ENCODE assay signal across 20 mouse cellular contexts in the genomic region with DNA sequence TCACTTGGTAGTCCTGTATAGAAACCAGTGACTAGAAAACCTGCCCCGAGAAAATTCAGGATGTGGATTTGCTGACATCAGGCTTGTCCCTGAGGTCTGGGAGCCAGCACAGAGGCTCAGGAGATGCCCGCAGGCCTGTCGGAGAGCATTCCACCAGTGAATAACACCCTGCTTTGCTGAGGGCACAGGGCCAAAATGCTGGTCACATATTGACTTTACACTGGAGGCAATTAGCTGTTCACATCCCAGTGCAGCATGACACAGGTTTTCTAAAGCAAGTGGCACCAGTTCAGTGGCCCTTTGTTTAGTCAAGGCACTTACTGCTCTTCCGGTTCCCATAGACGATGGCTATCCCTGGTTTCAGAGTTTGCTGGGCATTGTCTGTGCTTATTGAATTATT. TPM values are rescaled to one million over a fixed set of nuclear protein-coding genes. Genes with fewer than 3 reads are reported as not detected.
DNase-seq lines count a peak whose midpoint lies in the region; ATAC-seq and TF ChIP-seq lines count a peak whose summit lies in the region.
"Had no signal": no experiment of that assay in that cellular context is flagged by ENCODE, and none has a peak within 500 bp of the region (broad histone marks: within the 10 kb centered on the region; RNA-seq: fewer than 3 reads in every experiment).

No protein-coding gene starts in this region.

- H3K27me3 ChIP-seq in forebrain, embryonic 13.5 days, result no peaks in the 10 kb centered on the region
- no peaks in the 10 kb centered on the region for H3K27me3 ChIP-seq in forebrain, embryonic 11.5 days (ENCODE audit: control insufficient read depth, insufficient read depth, low read length)
- H3K27me3 ChIP-seq in lung, embryonic 14.5 days (ENCODE audit: insufficient read depth, low read length), result no peaks in the 10 kb centered on the region
- H3K27me3 ChIP-seq: midbrain, embryonic 15.5 days; neural tube, embryonic 13.5 days had no signal

- ATAC-seq in forebrain, embryonic 13.5 days, result peak; percentile 30; the same call in 1 of the 2 replicates
- no peak for ATAC-seq in forebrain, embryonic 11.5 days (replicated peaks; ENCODE audit: low FRiP score)
- peak; percentile 63 for ATAC-seq in lung, embryonic 14.5 days (ENCODE audit: insufficient read depth)
- ATAC-seq in megakaryocyte, adult 5-6 weeks (ENCODE audit: poor library complexity, severe bottlenecking), result no peak
- ATAC-seq: midbrain, embryonic 15.5 days had no signal

- H3K4me2 ChIP-seq in forebrain, embryonic 13.5 days, result no peak overlapping the region
- no peak overlapping the region for H3K4me2 ChIP-seq in forebrain, embryonic 11.5 days (ENCODE audit: low read depth, low read length, severe bottlenecking)
- H3K4me2 ChIP-seq in lung, embryonic 14.5 days, result no peak overlapping the region
- H3K4me2 ChIP-seq: liver, embryonic 11.5 days; midbrain, embryonic 15.5 days; neural tube, embryonic 13.5 days had no signal

- H3K36me3 ChIP-seq in forebrain, embryonic 13.5 days (ENCODE audit: poor library complexity, severe bottlenecking), result no peaks in the 10 kb centered on the region
- no peaks in the 10 kb centered on the region for H3K36me3 ChIP-seq in forebrain, embryonic 11.5 days (ENCODE audit: control insufficient read depth, insufficient read depth, low read length)
- no peaks in the 10 kb centered on the region for H3K36me3 ChIP-seq in lung, embryonic 14.5 days (ENCODE audit: insufficient read depth)
- H3K36me3 ChIP-seq: midbrain, embryonic 15.5 days; neural tube, embryonic 13.5 days had no signal

- H3K9me3 ChIP-seq in forebrain, embryonic 13.5 days (replicated peaks), result no peaks in the 10 kb centered on the region
- H3K9me3 ChIP-seq in forebrain, embryonic 11.5 days (ENCODE audit: control insufficient read depth, low read length), result no peaks in the 10 kb centered on the region
- no peaks in the 10 kb centered on the region for H3K9me3 ChIP-seq in lung, embryonic 14.5 days (ENCODE audit: low read depth, low read length)
- H3K9me3 ChIP-seq: midbrain, embryonic 15.5 days; neural tube, embryonic 13.5 days had no signal

- no peak overlapping the region for H3K4me3 ChIP-seq in forebrain, embryonic 13.5 days
- no peak overlapping the region for H3K4me3 ChIP-seq in forebrain, embryonic 11.5 days (ENCODE audit: low read depth, low read length)
- no peak overlapping the region for H3K4me3 ChIP-seq in lung, embryonic 14.5 days (ENCODE audit: low read depth, low read length)
- H3K4me3 ChIP-seq: midbrain, embryonic 15.5 days; neural tube, embryonic 13.5 days had no signal

- DNase-seq in forebrain, embryonic 11.5 days (ENCODE audit: low spot score), result no peak
- DNase-seq in lung, embryonic 14.5 days, result peak; percentile 39
- DNase-seq in lung, postnatal 10 days, result no peak
- peak; percentile 39 for DNase-seq in brain, embryonic 14.5 days (ENCODE audit: low read depth)
- DNase-seq in kidney, postnatal 4 days, result peak; percentile 11 to 39
- DNase-seq in ovary, adult 18-20 months (ENCODE audit: low spot score), result no peak
- DNase-seq: adrenal gland, postnatal 10 days; cerebellum, postnatal 14 days; heart, adult 18-20 months; layer of hippocampus, adult 9-11 months had no signal

- H3K4me1 ChIP-seq in forebrain, embryonic 13.5 days, result no peaks in the 10 kb centered on the region
- H3K4me1 ChIP-seq in forebrain, embryonic 11.5 days (replicated peaks; ENCODE audit: control insufficient read depth, insufficient read depth, low read length), result no peaks in the 10 kb centered on the region
- no peaks in the 10 kb centered on the region for H3K4me1 ChIP-seq in lung, embryonic 14.5 days (ENCODE audit: insufficient read depth)
- H3K4me1 ChIP-seq: midbrain, embryonic 15.5 days; neural tube, embryonic 13.5 days had no signal

- no peak overlapping the region for H3K9ac ChIP-seq in forebrain, embryonic 13.5 days
- H3K9ac ChIP-seq in forebrain, embryonic 11.5 days (ENCODE audit: low read length), result no peak overlapping the region
- H3K9ac ChIP-seq in lung, embryonic 14.5 days, result no peak overlapping the region
- H3K9ac ChIP-seq: midbrain, embryonic 15.5 days; neural tube, embryonic 13.5 days had no signal

- no peak for TF ChIP-seq CTCF in lung, embryonic 14.5 days (IDR thresholded peaks at IDR 0.05; ENCODE audit: low read depth)
- no peak for TF ChIP-seq CTCF in brain, embryonic 14.5 days (IDR thresholded peaks at IDR 0.05; ENCODE audit: borderline replicate concordance, extremely low read depth, insufficient read depth, insufficient read length)

- H3K27ac ChIP-seq in forebrain, embryonic 13.5 days, result no peak overlapping the region
- no peak overlapping the region for H3K27ac ChIP-seq in forebrain, embryonic 11.5 days (ENCODE audit: low read depth, low read length)
- H3K27ac ChIP-seq in lung, embryonic 14.5 days (ENCODE audit: low read depth), result no peak overlapping the region
- H3K27ac ChIP-seq: macrophage; midbrain, embryonic 15.5 days; neural tube, embryonic 13.5 days had no signal

- TF ChIP-seq POLR2A in brain, embryonic 14.5 days (IDR thresholded peaks at IDR 0.05; ENCODE audit: borderline replicate concordance, extremely low read depth, insufficient read depth, insufficient read length, poor library complexity, severe bottlenecking), result no peak

- 35% methylated on average over 5 of the region's 5 CpGs for WGBS in forebrain, embryonic 13.5 days
- 70% methylated on average over 5 of the region's 5 CpGs for WGBS in forebrain, embryonic 11.5 days
- WGBS in lung, embryonic 14.5 days, result 55% methylated on average over 5 of the region's 5 CpGs

RNA-seq across cellular contexts. Expression of gene Rap2b, which starts 21.1 kb away (rescaled TPM):
- polyA plus RNA-seq in forebrain, embryonic 13.5 days (2015; fragmentation: Nextera tagmentation; extraction: Ambion mirVana), result 13.7 and 14.8 TPM in 2 replicates
- 14.4 and 14.7 TPM in 2 replicates for polyA plus RNA-seq in forebrain, embryonic 11.5 days (2014; fragmentation: Nextera tagmentation; extraction: Ambion mirVana)
- 9.0 and 9.9 TPM in 2 replicates for polyA plus RNA-seq in lung, embryonic 14.5 days (2014; fragmentation: Nextera tagmentation; extraction: Ambion mirVana)
- 8.7 and 9.5 TPM in 2 replicates for polyA plus RNA-seq in brain, embryonic 14.5 days (2012; rRNA removed)
- total RNA-seq in megakaryocyte, adult 5-6 weeks (2015), result 10.8 and 11.4 TPM in 2 replicates
- 15.0 and 19.4 TPM in 2 replicates for total RNA-seq in megakaryocyte, adult 5-6 weeks (2017)

RNA-seq across cellular contexts. Expression of gene B430305J03Rik, which starts 25.4 kb away (rescaled TPM):
- not detected in 2 replicates for polyA plus RNA-seq in forebrain, embryonic 13.5 days (2015; fragmentation: Nextera tagmentation; extraction: Ambion mirVana)
- polyA plus RNA-seq in forebrain, embryonic 11.5 days (2014; fragmentation: Nextera tagmentation; extraction: Ambion mirVana), result not detected in 2 replicates
- not detected in 2 replicates for polyA plus RNA-seq in lung, embryonic 14.5 days (2014; fragmentation: Nextera tagmentation; extraction: Ambion mirVana)
- polyA plus RNA-seq in brain, embryonic 14.5 days (2012; rRNA removed), result 0.38 and 0.68 TPM in 2 replicates
- 0.25 and 0.62 TPM in 2 replicates for total RNA-seq in megakaryocyte, adult 5-6 weeks (2015)
- 0.28 and 0.95 TPM in 2 replicates for total RNA-seq in megakaryocyte, adult 5-6 weeks (2017)
- polyA plus RNA-seq: embryonic facial prominence, embryonic 11.5 days; heart, embryonic 16.5 days; intestine, embryonic 14.5 days; liver, embryonic 11.5 days; midbrain, embryonic 15.5 days; neural tube, embryonic 13.5 days; thymus, postnatal 0 days had no signal

Comparison
In these comparisons a context has a peak if more than half of its experiments do, and no peak if none do; other contexts are left out.
1. ATAC-seq: peak in forebrain, embryonic 13.5 days (single experiment) and lung, embryonic 14.5 days (single experiment); none in forebrain, embryonic 11.5 days (single experiment) and megakaryocyte, adult 5-6 weeks (single experiment).
2. DNase-seq: peak in lung, embryonic 14.5 days (single experiment), brain, embryonic 14.5 days (single experiment) and kidney, postnatal 4 days (2 of 2); none in forebrain, embryonic 11.5 days (single experiment), lung, postnatal 10 days (single experiment) and ovary, adult 18-20 months (single experiment).